Mouse (Mus musculus): ENCODE results near the gene Cd19. TPM values are rescaled to one million over a fixed set of nuclear protein-coding genes. Genes with fewer than 3 reads are reported as not detected.
A peak's percentile ranks its signal among the peaks of the same experiment; 100 is the strongest.

Gene Cd19
- polyA plus RNA-seq, 1 experiment from 2014 or later = 4.7 TPM

DNA sequence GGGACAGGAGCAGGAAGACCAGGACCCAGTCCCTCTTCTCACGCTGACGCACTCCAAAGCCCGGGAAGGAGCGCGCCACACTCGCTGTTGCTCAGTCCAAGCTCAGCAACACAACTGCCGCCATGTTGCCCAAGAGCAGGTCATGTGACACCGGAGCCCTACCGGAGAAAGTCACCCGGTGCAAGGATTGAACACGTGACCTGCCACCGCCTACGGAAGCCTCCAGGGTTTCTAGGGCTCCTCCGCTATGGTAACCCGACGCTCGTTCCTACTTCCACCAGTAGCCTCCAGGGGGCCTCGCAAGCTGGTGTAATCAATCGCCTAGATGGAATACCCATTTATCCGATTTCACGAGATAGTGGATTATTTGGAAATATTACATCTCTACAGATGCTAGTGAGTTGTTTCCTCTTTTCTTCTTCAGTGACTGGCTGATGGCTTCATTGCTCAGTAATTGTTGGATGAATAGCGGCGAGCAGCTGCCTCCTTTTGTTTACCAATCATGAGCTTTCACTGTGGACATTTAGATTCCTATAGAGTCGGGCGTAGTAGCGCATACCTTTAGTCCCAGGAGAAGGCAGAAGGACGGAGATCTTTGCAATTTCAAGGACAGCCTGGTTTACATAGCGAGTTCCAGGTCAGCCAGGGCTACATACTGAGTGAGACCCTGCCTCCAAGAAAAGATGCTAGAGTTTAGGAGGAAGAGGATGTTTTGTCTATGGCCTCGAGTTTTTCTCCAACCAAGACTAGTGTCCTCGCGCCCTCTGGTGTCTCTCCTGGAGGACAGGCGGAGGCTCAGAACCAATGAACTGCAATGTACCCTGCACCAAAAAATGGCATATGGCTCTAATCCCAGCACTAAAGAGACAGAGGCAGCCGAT, 37.2 kb downstream of the Cd19 start, which contains the start of gene Spns1:
Spns1 (minus strand) TSS at position 173 of the 881 bp plus-strand sequence.
- Histone ChIP-seq H3K27ac (ENCODE audit: low read length) (peak within 1 kb of the TSS; percentile 71), H3K27me3 (ENCODE audit: control insufficient read depth, insufficient read depth, low read depth, low read length) (no peaks in the 10 kb centered on the region), H3K9me3 (replicated peaks; ENCODE audit: control insufficient read depth, low read length) (no peaks in the 10 kb centered on the region), H3K9ac (ENCODE audit: low read depth, low read length) (peak within 1 kb of the TSS; percentile 66), H3K36me3 (ENCODE audit: control insufficient read depth, insufficient read depth) (no peaks in the 10 kb centered on the region; the same call in 1 of the 2 replicates), H3K4me2 (ENCODE audit: low read depth, low read length) (peak within 1 kb of the TSS; percentile 92), H3K4me3 (ENCODE audit: low read depth, low read length) (peak within 1 kb of the TSS; percentile 71), H3K4me1 (ENCODE audit: control insufficient read depth, low read depth, low read length) (peaks cover 22% of the 10 kb centered on the region)
- peak; percentile 96 for ATAC-seq (ENCODE audit: low read depth)
- WGBS (ENCODE audit: insufficient replicate concordance) = under 1% methylated on average over 33 of the region's 33 CpGs

DNA sequence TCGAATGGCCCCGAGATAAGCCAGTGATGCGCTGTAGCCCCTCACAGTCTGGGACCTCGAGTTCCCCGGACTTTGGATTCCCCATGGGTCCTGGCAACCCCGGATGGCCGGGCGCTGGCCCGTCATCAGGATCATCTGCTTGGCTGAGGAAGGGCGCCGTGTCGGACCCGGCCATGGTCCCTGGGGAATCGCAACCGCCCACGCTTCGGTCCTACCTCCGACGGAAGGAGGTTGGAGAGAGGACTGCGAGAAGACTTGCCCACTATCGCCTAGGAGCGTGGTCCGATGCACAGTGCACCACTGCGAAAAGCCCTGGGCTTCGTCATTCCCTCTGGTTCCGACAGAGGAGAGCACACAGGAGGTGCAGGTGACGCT, 37.8 kb downstream of the Cd19 start:
- WGBS (ENCODE audit: insufficient replicate concordance) = under 1% methylated on average over 27 of the region's 27 CpGs
- Histone ChIP-seq H3K36me3 (ENCODE audit: control insufficient read depth, insufficient read depth) (no peaks in the 10 kb centered on the region; the same call in 1 of the 2 replicates), H3K4me1 (ENCODE audit: control insufficient read depth, low read depth, low read length) (peaks cover 22% of the 10 kb centered on the region), H3K4me2 (ENCODE audit: low read depth, low read length) (peak overlapping the region; percentile 92), H3K9me3 (replicated peaks; ENCODE audit: control insufficient read depth, low read length) (no peaks in the 10 kb centered on the region), H3K27ac (ENCODE audit: low read length) (peak overlapping the region; percentile 5; the same call in 1 of the 2 replicates), H3K4me3 (ENCODE audit: low read depth, low read length) (peak overlapping the region; percentile 71), H3K9ac (ENCODE audit: low read depth, low read length) (peak overlapping the region; percentile 66), H3K27me3 (ENCODE audit: control insufficient read depth, insufficient read depth, low read depth, low read length) (no peaks in the 10 kb centered on the region)
- peak; percentile 33 for ATAC-seq (ENCODE audit: low read depth)

DNA sequence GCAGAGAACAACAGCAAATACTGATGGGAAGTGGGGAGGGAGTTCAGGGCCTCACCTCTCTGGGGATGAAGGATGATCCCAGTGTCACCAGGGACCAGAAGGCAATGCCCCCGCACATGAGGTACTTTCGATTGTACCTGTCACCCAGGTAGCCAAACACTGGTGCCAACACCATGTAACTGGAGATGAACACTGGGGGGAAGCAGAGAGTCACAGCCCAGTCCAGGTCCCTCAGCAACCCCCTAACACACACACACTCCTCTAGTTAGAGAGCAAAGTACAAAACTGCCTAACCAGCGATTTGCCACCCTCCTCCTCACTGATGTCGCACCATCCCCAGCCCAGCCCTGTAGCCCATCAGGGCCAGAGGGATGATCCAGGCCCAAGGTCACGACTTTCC, 39.7 kb downstream of the Cd19 start:
- H3K4me1 ChIP-seq (ENCODE audit: control insufficient read depth, low read depth, low read length) = peaks cover 22% of the 10 kb centered on the region
- H3K36me3 ChIP-seq (ENCODE audit: control insufficient read depth, insufficient read depth) = peaks cover 6% of the 10 kb centered on the region; the same call in 1 of the 2 replicates
- ATAC-seq (ENCODE audit: low read depth) = no peak
- no peak overlapping the region for H3K4me2 ChIP-seq (ENCODE audit: low read depth, low read length)
- WGBS (ENCODE audit: insufficient replicate concordance) = 75% methylated on average over 5 of the region's 5 CpGs
- no peaks in the 10 kb centered on the region for H3K9me3 ChIP-seq (replicated peaks; ENCODE audit: control insufficient read depth, low read length)
- no peak overlapping the region for H3K27ac ChIP-seq (ENCODE audit: low read length)
- H3K27me3 ChIP-seq (ENCODE audit: control insufficient read depth, insufficient read depth, low read depth, low read length) = no peaks in the 10 kb centered on the region
- no peak overlapping the region for H3K9ac ChIP-seq (ENCODE audit: low read depth, low read length)
- H3K4me3 ChIP-seq (ENCODE audit: low read depth, low read length) = no peak overlapping the region

DNA sequence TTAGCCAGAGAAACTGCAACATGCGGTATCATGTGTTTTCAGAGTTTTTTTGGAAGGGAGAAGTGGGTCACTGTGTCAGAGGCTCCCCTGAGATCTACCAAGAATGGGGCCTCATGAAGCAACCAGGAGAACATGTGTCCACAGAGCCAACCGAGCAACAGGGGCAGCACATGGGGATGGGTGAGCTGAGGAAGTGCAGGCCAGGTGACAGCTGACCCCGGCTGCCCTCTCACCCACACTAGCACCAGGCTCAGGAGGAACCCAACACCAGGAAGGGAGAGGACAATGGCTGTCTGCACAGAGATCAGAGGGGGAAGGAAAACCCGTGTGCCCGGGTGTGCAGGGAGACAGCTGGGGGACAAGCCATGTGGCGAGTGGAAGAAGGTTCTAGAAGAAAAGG, 40.2 kb downstream of the Cd19 start:
- H3K9me3 ChIP-seq (replicated peaks; ENCODE audit: control insufficient read depth, low read length) = no peaks in the 10 kb centered on the region
- no peak overlapping the region for H3K4me3 ChIP-seq (ENCODE audit: low read depth, low read length)
- H3K27ac ChIP-seq (ENCODE audit: low read length) = no peak overlapping the region
- H3K36me3 ChIP-seq (ENCODE audit: control insufficient read depth, insufficient read depth) = peaks cover 8% of the 10 kb centered on the region; the same call in 1 of the 2 replicates
- no peak overlapping the region for H3K4me2 ChIP-seq (ENCODE audit: low read depth, low read length)
- 51% methylated on average over 6 of the region's 6 CpGs for WGBS (ENCODE audit: insufficient replicate concordance)
- ATAC-seq (ENCODE audit: low read depth) = no peak
- H3K27me3 ChIP-seq (ENCODE audit: control insufficient read depth, insufficient read depth, low read depth, low read length) = no peaks in the 10 kb centered on the region
- H3K4me1 ChIP-seq (ENCODE audit: control insufficient read depth, low read depth, low read length) = peaks cover 22% of the 10 kb centered on the region
- no peak overlapping the region for H3K9ac ChIP-seq (ENCODE audit: low read depth, low read length)

DNA sequence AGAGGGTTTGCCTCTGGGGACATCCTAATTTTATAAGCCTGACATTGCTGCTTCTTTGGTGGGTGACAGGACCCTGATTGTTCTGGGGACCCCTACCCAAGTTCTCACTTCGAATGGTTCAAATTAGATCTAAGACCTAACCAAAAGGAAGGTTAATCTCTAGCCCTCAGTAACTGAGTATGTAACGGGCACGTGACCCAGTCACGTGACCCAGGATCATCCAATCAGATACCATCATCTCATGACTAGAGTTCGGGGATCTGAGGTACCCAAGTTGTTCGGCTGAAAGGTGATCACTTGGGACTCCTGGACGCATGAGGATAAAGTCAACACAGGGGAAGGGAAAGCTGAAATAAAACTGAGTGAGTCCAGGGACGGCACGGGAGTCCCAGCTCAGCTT, 41.7 kb downstream of the Cd19 start:
- Histone ChIP-seq H3K36me3 (ENCODE audit: control insufficient read depth, insufficient read depth) (peaks cover 8% of the 10 kb centered on the region; the same call in 1 of the 2 replicates), H3K27ac (ENCODE audit: low read length) (no peak overlapping the region), H3K9me3 (replicated peaks; ENCODE audit: control insufficient read depth, low read length) (no peaks in the 10 kb centered on the region), H3K4me3 (ENCODE audit: low read depth, low read length) (no peak overlapping the region), H3K27me3 (ENCODE audit: control insufficient read depth, insufficient read depth, low read depth, low read length) (no peaks in the 10 kb centered on the region), H3K9ac (ENCODE audit: low read depth, low read length) (no peak overlapping the region), H3K4me1 (ENCODE audit: control insufficient read depth, low read depth, low read length) (peaks cover 21% of the 10 kb centered on the region), H3K4me2 (ENCODE audit: low read depth, low read length) (no peak overlapping the region)
- no peak for ATAC-seq (ENCODE audit: low read depth)
- 78% methylated on average over 9 of the region's 9 CpGs for WGBS (ENCODE audit: insufficient replicate concordance)

DNA sequence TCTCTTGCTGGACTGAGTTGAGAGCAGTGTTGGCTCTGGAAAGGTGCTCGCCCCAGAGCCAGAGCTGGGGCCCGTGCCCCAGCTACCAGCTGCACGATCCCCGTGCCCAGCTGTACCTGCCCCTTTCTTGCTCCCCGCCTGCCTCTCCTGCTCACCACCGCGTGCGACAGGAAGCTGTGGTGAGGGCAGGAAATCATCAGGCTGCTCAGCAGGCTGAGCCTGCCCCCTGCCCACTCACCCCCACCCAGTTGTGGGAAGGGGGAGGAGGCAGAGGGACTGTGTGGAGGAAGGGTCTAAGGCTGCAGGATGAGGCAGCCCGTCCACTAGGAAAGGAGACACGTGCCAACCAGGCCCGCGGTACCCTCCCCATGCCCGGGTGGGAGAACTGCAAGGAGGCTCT, 45.3 kb downstream of the Cd19 start, which contains the start of gene Lat:
Lat (minus strand) TSS at position 178 of the 400 bp plus-strand sequence.
- H3K36me3 ChIP-seq (ENCODE audit: control insufficient read depth, insufficient read depth) = peaks cover 8% of the 10 kb centered on the region; the same call in 1 of the 2 replicates
- 23% methylated on average over 13 of the region's 13 CpGs for WGBS (ENCODE audit: insufficient replicate concordance)

DNA sequence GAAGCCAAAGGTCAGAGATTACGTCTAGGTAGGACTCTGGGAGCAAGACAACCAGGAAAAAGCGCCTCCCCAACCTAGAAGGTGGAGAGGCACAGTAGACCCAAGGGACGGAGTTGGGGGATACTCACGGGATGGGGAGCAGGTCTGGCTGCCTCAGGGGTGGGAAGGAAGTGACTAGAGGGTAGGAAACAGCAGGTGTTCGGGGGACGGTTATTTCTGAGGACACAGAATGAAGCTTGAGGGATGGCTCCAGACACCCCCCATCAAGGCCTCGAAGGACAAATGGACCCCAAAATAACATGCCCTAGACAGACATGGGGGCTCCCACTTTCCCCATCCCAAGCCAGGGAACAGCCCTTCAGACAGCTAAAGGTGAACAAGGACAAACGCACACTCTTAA, 46.3 kb downstream of the Cd19 start:
- Histone ChIP-seq H3K9me3 (replicated peaks; ENCODE audit: control insufficient read depth, low read length) (no peaks in the 10 kb centered on the region), H3K4me1 (ENCODE audit: control insufficient read depth, low read depth, low read length) (no peaks in the 10 kb centered on the region), H3K36me3 (ENCODE audit: control insufficient read depth, insufficient read depth) (peaks cover 8% of the 10 kb centered on the region; the same call in 1 of the 2 replicates), H3K9ac (ENCODE audit: low read depth, low read length) (no peak overlapping the region), H3K4me2 (ENCODE audit: low read depth, low read length) (no peak overlapping the region), H3K27ac (ENCODE audit: low read length) (no peak overlapping the region), H3K27me3 (ENCODE audit: control insufficient read depth, insufficient read depth, low read depth, low read length) (no peaks in the 10 kb centered on the region), H3K4me3 (ENCODE audit: low read depth, low read length) (no peak overlapping the region)
- 66% methylated on average over 8 of the region's 8 CpGs for WGBS (ENCODE audit: insufficient replicate concordance)
- no peak for ATAC-seq (ENCODE audit: low read depth)

More for the DNA sequence above, 45.3 kb downstream of the Cd19 start, which contains the start of gene Lat:
- peak; percentile 49; the same call in 1 of the 2 replicates for ATAC-seq (ENCODE audit: low read depth)
- Histone ChIP-seq H3K27me3 (ENCODE audit: control insufficient read depth, insufficient read depth, low read depth, low read length) (no peaks in the 10 kb centered on the region), H3K4me2 (ENCODE audit: low read depth, low read length) (0 out of 2 replicates have a peak within 1 kb of the TSS, but pooled peaks have one; percentile 12), H3K9ac (ENCODE audit: low read depth, low read length) (no peak within 1 kb of the TSS), H3K4me3 (ENCODE audit: low read depth, low read length) (no peak within 1 kb of the TSS), H3K9me3 (replicated peaks; ENCODE audit: control insufficient read depth, low read length) (no peaks in the 10 kb centered on the region), H3K27ac (ENCODE audit: low read length) (no peak within 1 kb of the TSS), H3K4me1 (ENCODE audit: control insufficient read depth, low read depth, low read length) (no peaks in the 10 kb centered on the region)

DNA sequence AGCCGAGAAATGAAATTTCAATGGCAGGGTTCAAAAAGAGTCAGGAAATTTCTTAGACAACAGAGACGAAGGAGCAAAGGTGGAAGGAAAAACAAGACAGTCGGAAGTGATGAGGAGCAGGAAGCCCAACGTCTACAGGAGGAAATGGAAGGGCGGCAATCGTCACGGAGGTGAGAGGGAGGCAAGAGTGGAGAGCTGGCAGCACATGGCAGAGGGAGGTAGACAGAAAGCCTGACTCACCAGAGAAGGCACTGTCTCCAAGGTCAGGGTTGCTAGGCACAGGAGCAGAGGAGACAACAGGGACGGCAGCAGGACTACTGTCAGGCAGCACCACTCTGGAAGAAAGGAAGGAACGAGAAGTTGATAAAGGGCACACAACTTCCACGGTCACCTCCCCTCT, 47.1 kb downstream of the Cd19 start:
- WGBS (ENCODE audit: insufficient replicate concordance) = 60% methylated on average over 10 of the region's 10 CpGs
- Histone ChIP-seq H3K4me3 (ENCODE audit: low read depth, low read length) (no peak overlapping the region), H3K36me3 (ENCODE audit: control insufficient read depth, insufficient read depth) (peaks cover 8% of the 10 kb centered on the region; the same call in 1 of the 2 replicates), H3K27me3 (ENCODE audit: control insufficient read depth, insufficient read depth, low read depth, low read length) (no peaks in the 10 kb centered on the region), H3K9me3 (replicated peaks; ENCODE audit: control insufficient read depth, low read length) (no peaks in the 10 kb centered on the region), H3K9ac (ENCODE audit: low read depth, low read length) (no peak overlapping the region), H3K4me2 (ENCODE audit: low read depth, low read length) (no peak overlapping the region), H3K4me1 (ENCODE audit: control insufficient read depth, low read depth, low read length) (no peaks in the 10 kb centered on the region), H3K27ac (ENCODE audit: low read length) (no peak overlapping the region)
- ATAC-seq (ENCODE audit: low read depth) = no peak

DNA sequence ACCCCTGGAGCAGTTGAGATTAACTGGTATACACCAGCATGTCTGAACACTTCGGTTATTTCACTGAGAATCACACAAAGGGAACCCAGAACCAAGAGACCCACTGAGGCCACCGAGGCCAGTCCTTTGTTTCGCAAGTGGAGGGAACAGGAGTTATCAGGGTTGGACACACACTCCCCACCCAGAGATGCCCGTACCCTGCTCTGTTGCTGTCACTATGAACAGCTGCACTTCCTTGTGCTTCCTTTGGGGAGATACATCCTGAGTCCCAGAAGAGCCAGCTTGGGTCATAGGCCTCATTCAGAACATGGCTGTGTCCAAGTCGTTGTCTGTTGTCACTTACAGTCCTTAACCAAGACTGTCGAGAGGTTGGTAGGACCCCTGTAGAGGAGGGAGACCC, 51.7 kb downstream of the Cd19 start:
- no peaks in the 10 kb centered on the region for H3K27me3 ChIP-seq (ENCODE audit: control insufficient read depth, insufficient read depth, low read depth, low read length)
- no peaks in the 10 kb centered on the region for H3K36me3 ChIP-seq (ENCODE audit: control insufficient read depth, insufficient read depth)
- H3K27ac ChIP-seq (ENCODE audit: low read length) = no peak overlapping the region
- H3K9ac ChIP-seq (ENCODE audit: low read depth, low read length) = no peak overlapping the region
- 39% methylated on average over 6 of the region's 6 CpGs for WGBS (ENCODE audit: insufficient replicate concordance)
- no peak for ATAC-seq (ENCODE audit: low read depth)
- no peak overlapping the region for H3K4me3 ChIP-seq (ENCODE audit: low read depth, low read length)
- H3K4me2 ChIP-seq (ENCODE audit: low read depth, low read length) = no peak overlapping the region
- H3K4me1 ChIP-seq (ENCODE audit: control insufficient read depth, low read depth, low read length) = no peaks in the 10 kb centered on the region
- no peaks in the 10 kb centered on the region for H3K9me3 ChIP-seq (replicated peaks; ENCODE audit: control insufficient read depth, low read length)
